Mouse (Mus musculus): ENCODE measurements around the gene Rpl10a. TPM values are rescaled to one million over a fixed set of nuclear protein-coding genes. Genes with fewer than 3 reads are reported as not detected.
"Not testable (repeated sequence)": the region's sequence is repeated elsewhere in the genome, so short reads cannot be mapped to it uniquely, and the experiment has no call there.

The Rpl10a gene
- total RNA-seq, 1 experiment from 2014 or later: 1,140 TPM

- no peak for ATAC-seq (replicated peaks; ENCODE audit: low read depth, poor library complexity, severe bottlenecking)
These were observed 23.1 kb upstream of the Rpl10a start for GRCm38 (mm10) chr17:28305172-28305571.

DNA sequence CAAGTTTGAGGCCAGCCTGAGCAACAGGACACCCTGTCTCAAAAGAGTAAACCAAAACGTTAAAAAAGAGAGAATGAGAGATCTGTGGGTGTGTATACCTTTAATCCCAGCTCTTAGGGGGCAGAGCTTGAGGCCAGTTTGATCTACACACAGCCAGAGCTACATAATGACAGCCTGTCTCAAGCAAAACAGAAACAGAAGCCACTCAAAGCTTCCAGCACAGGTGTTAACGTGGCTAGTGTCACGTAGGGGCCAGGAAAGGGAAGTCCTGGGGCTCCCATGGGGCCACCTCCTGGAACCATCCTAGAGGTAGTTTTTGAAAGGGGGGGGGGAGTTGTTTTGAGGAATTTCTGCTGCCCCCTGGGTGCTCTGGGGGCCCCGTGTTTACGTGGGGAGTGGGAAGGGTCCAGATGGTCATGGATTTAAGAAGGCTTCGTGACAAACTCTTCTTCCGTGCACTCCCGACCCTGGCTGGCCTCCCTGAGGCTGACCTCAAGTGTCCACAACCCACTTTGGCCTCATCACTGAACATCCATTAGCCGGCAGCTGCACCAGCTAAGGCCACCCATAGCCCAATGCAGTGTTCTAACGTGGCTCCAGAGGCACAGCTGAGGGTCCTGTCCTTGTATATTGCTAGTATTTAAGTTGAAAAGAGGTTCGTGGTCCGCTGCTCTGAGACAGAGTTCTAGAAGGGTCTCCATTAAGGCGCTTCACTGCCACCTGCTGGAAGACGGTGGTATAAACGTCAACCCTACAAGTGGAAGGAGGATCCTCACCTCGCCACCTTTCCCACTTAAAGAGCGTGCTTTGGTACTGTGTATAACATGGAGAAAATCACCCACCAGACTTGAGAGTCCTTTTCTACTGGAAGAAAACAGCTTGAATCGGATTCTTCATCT is 19.7 kb upstream of the Rpl10a start:
- peak; percentile 61 for ATAC-seq (replicated peaks; ENCODE audit: low read depth, poor library complexity, severe bottlenecking)

DNA sequence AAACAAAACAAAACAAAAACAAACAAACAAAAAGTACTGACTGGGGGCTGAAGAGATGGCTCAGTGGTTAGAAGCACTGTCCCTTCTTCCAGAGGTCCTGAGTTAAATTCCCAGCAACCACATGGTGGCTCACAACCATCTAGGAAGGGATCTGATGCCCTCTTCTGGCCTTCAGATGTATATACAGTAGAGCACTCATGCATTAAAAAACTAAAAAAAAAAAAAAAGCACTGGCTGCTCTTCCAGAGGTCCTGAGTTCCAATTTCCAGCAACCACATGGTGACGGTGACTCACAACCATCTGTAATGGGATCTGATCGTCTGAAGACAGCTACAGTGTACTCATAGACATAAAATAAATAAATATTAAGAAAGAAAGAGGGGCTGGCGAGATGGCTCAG is 17.4 kb upstream of the Rpl10a start:
- no peak for ATAC-seq (replicated peaks; ENCODE audit: low read depth, poor library complexity, severe bottlenecking)

DNA sequence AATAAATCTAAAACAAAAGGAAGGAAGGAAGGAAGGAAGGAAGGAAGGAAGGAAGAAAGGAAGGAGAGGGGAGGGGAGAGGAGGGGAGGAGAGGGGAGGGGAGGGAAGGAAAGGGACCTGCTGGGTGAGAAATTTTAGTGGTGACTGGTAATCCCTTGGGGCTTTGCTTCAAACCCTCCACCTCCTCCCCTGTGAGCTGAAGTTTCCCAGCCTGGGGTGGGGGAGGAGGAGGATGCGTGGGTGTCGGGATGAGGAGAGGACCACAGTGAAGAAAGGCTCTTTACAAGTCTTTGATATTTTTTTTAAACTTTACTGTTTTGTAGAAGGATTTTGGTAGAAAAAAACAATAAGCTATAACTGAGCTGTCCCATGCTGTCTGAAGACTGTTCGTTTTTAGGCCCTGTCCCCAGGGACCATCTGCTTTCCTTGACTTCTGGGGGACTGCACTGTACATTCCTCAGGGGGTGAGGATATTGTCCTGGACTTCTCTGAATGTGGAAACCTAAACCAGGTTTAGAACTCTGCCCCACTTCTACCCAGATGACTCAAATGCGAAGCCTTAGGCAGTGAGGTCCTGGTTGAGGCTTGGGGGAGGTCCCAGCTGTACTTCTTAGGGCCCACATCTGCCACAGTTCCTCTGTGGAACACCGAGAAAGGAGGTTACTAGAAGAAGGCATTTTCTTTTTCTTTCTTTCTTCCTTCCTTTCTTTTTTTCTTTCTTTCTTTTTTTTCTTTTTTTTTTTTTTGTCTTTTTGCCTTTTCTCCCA is 16.7 kb upstream of the Rpl10a start:
- no peak for ATAC-seq (replicated peaks; ENCODE audit: low read depth, poor library complexity, severe bottlenecking)

GRCm38 (mm10) chr17:28312232-28313211 is 15.7 kb upstream of the Rpl10a start:
- ATAC-seq (replicated peaks; ENCODE audit: low read depth, poor library complexity, severe bottlenecking): peak; percentile 29; the same call in 1 of the 2 replicates

DNA sequence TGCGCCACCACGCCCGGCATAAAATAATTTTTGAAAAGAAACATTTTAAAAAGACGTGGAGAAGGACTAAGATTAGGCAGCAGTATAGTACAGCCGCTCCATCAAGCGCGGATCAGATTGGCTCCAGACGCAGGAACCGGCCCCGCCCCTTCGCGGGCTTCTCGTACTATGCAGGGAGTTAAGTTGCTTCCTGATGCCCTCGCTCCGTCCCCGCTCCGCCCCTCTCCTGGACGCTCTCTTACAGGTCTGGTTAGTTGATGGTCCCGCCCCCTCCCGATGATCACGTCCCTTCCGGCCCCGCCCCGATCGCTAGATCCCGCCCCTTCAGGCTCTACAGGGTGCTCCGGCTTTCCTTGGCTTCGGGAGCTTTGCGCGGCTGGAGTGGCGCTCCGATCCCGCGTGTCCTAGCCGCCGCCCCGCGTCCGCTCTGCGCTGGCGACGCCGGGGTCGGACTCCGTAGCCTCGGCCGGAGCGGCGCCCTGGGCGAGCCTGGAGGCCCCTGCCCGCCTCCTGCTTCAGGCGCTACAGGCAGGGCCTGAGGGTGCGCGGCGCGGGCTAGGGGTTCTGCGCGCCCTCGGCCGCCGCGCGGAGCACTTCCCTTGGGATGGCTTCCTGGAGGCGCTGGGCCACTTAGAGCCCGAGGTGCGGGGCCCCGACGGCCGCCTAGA is 14.9 kb upstream of the Rpl10a start, which contains the start of gene Fance:
Gene Fance, plus strand, starts transcription at position 308 of the 668 bp plus-strand sequence.
- peak; percentile 93 for ATAC-seq (replicated peaks; ENCODE audit: low read depth, poor library complexity, severe bottlenecking)

DNA sequence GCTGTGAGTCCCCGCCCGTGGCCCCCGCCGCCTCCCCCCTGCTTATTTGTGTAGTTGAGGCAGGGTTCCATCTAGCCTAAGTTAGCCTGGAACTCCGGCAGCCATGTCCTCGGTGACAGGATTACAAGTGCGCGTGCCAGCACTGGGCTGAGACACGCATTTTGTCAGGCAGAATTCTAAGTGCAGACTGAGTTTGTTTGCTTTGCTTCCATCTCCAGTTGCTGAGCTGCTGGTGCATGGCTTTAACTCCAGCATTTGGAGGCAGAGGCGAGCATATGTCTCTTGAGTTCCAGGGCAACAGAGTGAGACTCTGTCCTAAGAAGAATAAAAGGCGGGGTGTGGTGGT is 14.4 kb upstream of the Rpl10a start:
- no peak for ATAC-seq (replicated peaks; ENCODE audit: low read depth, poor library complexity, severe bottlenecking)

GRCm38 (mm10) chr17:28315611-28316160 is 12.6 kb upstream of the Rpl10a start:
- no peak for ATAC-seq (replicated peaks; ENCODE audit: low read depth, poor library complexity, severe bottlenecking)

DNA sequence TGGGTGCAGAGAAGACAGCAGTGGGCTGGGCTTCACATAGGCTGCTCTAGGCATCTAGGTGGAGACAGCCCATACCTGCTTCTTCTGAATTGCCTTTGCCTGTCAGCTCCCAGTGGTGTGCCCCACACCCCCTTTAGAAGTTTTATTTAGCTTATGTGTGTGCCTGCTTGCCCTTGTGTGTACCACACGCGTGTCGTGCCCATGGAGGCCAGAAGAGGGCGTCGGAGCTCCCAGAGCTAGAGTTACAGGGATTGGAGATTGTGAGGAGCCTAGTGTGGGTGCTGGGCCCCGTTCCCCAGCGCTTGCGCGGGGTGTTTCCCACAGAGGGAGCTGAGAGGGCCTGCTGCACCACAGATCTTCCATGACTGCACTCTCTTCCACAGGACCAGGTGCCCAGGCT is 11.8 kb upstream of the Rpl10a start:
- ATAC-seq (replicated peaks; ENCODE audit: low read depth, poor library complexity, severe bottlenecking): no peak

DNA sequence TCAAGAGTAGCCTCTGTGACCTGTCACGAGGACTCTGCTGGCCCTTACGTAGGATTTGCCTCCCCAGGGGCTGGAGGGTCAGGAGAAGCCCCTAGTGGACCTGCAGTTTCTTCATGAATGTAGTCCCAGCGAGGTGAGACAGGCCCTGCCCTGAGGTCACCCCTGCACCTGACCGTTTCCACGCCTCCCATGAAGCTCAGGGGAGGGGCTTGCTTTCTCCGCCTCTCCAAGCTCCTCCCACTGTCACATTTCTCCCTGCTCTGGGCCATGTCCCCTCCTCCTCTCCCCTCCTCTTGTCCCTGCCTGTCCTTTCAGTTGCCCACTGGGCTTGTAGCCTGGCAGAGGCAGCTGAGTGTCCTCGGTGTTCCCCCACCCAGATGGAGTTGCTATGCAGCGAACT is 11.2 kb upstream of the Rpl10a start:
- no peak for ATAC-seq (replicated peaks; ENCODE audit: low read depth, poor library complexity, severe bottlenecking)

DNA sequence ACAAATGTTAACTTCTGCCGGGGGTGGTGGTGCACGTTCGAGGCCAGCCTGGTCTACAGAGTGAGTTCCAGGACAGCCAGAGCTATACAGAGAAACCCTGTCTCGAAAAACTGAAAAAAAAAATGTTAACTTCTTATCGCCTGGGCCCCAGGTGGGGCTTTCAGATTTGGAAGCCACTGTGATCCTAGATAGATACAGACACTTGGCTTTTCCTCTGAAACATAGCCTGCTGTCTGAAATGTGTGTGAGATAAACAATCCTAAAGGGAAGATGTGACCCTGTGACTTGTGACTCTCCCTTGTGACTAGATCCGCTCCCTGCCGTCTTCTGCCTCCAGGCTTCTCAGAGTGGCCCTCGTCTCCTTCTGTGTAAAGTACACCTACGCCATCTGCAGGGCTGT is 10.5 kb upstream of the Rpl10a start:
- ATAC-seq (replicated peaks; ENCODE audit: low read depth, poor library complexity, severe bottlenecking): no peak

DNA sequence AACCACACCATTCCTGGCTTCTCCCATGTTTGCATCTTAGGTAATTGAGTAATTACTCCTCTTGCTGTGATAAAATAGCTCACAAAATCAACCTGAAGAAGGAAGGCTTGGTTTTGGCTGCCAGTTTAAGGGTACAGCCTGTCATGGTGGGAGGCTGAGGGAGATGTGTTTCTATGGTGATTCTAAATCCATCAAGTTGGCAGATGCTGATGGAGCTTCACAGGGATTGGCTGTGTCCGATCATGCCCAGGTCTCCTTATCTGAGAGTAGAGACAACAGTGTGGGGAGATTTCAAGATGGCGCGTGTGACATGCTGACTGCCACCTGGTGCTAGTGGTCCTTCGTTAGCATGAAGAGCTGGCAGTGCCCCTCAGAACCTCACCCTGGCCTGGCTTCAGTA is 6.6 kb upstream of the Rpl10a start:
- ATAC-seq (replicated peaks; ENCODE audit: low read depth, poor library complexity, severe bottlenecking): no peak

GRCm38 (mm10) chr17:28323786-28324185 is 4.5 kb upstream of the Rpl10a start:
- no peak for ATAC-seq (replicated peaks; ENCODE audit: low read depth, poor library complexity, severe bottlenecking)

DNA sequence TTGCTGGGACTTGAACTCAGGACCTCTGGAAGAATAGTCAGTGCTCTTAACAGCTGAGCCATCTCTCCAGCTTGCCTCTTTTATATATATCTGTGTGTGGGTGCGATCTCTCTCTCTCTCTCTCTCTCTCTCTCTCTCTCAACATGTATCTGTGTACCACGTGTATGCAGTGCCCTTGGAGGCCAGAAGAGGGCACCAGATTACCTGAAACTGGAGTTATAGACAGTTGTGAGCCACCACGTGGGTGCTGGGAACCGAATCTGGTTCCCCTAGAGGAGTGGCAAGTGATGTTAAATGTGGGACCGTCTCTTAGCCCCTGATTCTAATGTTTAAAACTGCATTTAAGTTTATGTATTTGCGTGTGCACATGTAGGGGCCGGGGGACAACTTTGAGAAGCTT is 3.9 kb upstream of the Rpl10a start:
- ATAC-seq (replicated peaks; ENCODE audit: low read depth, poor library complexity, severe bottlenecking): not testable (repeated sequence)

GRCm38 (mm10) chr17:28325751-28326150 is 2.5 kb upstream of the Rpl10a start:
- ATAC-seq (replicated peaks; ENCODE audit: low read depth, poor library complexity, severe bottlenecking): no peak

- no peak for ATAC-seq (replicated peaks; ENCODE audit: low read depth, poor library complexity, severe bottlenecking)
These were observed 1.3 kb upstream of the Rpl10a start for GRCm38 (mm10) chr17:28326951-28327350.

- ATAC-seq (replicated peaks; ENCODE audit: low read depth, poor library complexity, severe bottlenecking): peak; percentile 30
These were observed 472 bp upstream of the Rpl10a start for GRCm38 (mm10) chr17:28327673-28328325.

DNA sequence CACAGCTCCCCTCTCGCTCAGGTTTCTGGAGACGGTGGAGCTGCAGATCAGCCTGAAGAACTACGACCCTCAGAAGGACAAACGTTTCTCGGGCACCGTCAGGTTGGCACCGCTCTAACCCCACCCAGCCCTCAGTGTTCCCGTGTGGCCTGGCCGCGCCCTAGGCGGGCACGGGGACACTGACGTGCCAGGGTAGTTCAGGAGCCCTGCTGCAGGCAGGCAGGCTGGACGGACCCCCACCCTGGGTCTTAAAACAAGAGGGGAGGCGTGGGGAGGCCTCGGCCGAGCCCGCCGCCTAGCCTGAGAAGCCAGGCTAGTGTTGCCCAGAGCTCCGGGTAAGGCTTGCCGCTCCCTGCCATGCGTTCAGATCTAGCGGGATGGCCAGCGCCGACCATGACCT is 675 bp downstream of the Rpl10a start:
- no peak for ATAC-seq (replicated peaks; ENCODE audit: low read depth, poor library complexity, severe bottlenecking)

All from common myeloid progenitor, adult 5-6 weeks (primary cell).